Mouse (Mus musculus) MEL (cell line): ENCODE measurements around the gene Coro1a. TPM values are rescaled to one million over a fixed set of nuclear protein-coding genes. Genes with fewer than 3 reads are reported as not detected.
A peak's percentile ranks its signal among the peaks of the same experiment; 100 is the strongest.

Experiments
- DNase-seq: peaks from one replicate; pipeline ENCODE4 v3.0.0; 2011; ENCODE audit warnings: low read depth, low spot score
- H3K27ac ChIP-seq: 2 replicates; pipeline ENCODE4 v1.5.1; 2012; ENCODE audit warnings: low read depth, mild to moderate bottlenecking, control low read depth, low read length, moderate library complexity; ENCODE audit not compliant: control insufficient read depth
- H3K27me3 ChIP-seq, 2 experiments: fragments of 150-350 bp in 1 of 2; sonication (generic) in 1 of 2; 2 replicates each; pipeline ENCODE4 v1.6.1; 2012; ENCODE audit warnings: low read length in 2 of 2, mild to moderate bottlenecking in 2 of 2, improper control_type of control experiment in 1 of 2, moderate library complexity in 1 of 2; ENCODE audit not compliant: insufficient read depth in 2 of 2, control insufficient read depth in 1 of 2
- H3K36me3 ChIP-seq, 2 experiments: 2 replicates each; pipeline ENCODE4 v1.6.1; 2012 to 2014; ENCODE audit warnings: low read length in 2 of 2, improper control_type of control experiment in 1 of 2, inconsistent platforms in 1 of 2, mild to moderate bottlenecking in 1 of 2; ENCODE audit not compliant: insufficient read depth in 2 of 2, control insufficient read depth in 1 of 2
- H3K4me1 ChIP-seq, 2 experiments: fragments of 150-350 bp in 1 of 2; sonication (generic) in 1 of 2; 2 replicates each; pipeline ENCODE4 v1.6.1; 2012; ENCODE audit warnings: low read length in 2 of 2, improper control_type of control experiment in 1 of 2, mild to moderate bottlenecking in 1 of 2; ENCODE audit not compliant: insufficient read depth in 2 of 2, control insufficient read depth in 1 of 2
- H3K4me3 ChIP-seq, 2 experiments: fragments of 150-350 bp in 1 of 2; sonication (generic) in 1 of 2; 2 replicates each; pipeline ENCODE4 v1.5.1; 2012; ENCODE audit warnings: low read depth in 2 of 2, low read length in 2 of 2, mild to moderate bottlenecking in 2 of 2, moderate library complexity in 2 of 2, control low read depth in 1 of 2, improper control_type of control experiment in 1 of 2; ENCODE audit not compliant: control insufficient read depth in 1 of 2, insufficient read depth in 1 of 2
- H3K79me2 ChIP-seq: 2 replicates; pipeline ENCODE4 v1.6.1; 2012; ENCODE audit warnings: mild to moderate bottlenecking, low read length, moderate library complexity; ENCODE audit not compliant: control insufficient read depth, poor library complexity, insufficient read depth
- H3K9ac ChIP-seq: 2 replicates; pipeline ENCODE4 v1.6.1; 2012; ENCODE audit warnings: low read depth, mild to moderate bottlenecking, control low read depth, low read length, moderate library complexity; ENCODE audit not compliant: control insufficient read depth, poor library complexity, severe bottlenecking
- H3K9me3 ChIP-seq: fragments of 150-350 bp; sonication (generic); replicated peaks from 2 replicates; pipeline ENCODE4 v1.6.1; 2012; ENCODE audit warnings: mild to moderate bottlenecking, low read length, improper control_type of control experiment, moderate library complexity; ENCODE audit not compliant: insufficient read depth
- BHLHE40 ChIP-seq: IDR thresholded peaks from 2 replicates; pipeline ENCODE4 v1.6.1; 2012; ENCODE audit warnings: low read depth, mild to moderate bottlenecking, inconsistent platforms, low read length, improper control_type of control experiment, borderline replicate concordance
- CHD1 ChIP-seq: IDR thresholded peaks from 2 replicates; pipeline ENCODE4 v1.6.1; 2012; ENCODE audit warnings: low read depth, mild to moderate bottlenecking, inconsistent platforms, low read length, improper control_type of control experiment
- CHD2 ChIP-seq: IDR thresholded peaks from 2 replicates; pipeline ENCODE4 v1.6.1; 2011; ENCODE audit warnings: low read length, improper control_type of control experiment
- E2F4 ChIP-seq: IDR thresholded peaks from 2 replicates; pipeline ENCODE4 v1.6.1; 2011; ENCODE audit warnings: low read depth, low read length, improper control_type of control experiment, borderline replicate concordance
- ELF1 ChIP-seq: IDR thresholded peaks from 2 replicates; pipeline ENCODE4 v1.6.1; 2014; ENCODE audit warnings: low read depth, mild to moderate bottlenecking, inconsistent platforms, low read length, improper control_type of control experiment, moderate library complexity
- EP300 ChIP-seq, 2 experiments: IDR thresholded peaks; 2 replicates each; pipeline ENCODE4 v1.6.1; 2011; ENCODE audit warnings: improper control_type of control experiment in 2 of 2, low read length in 2 of 2, low read depth in 1 of 2, mild to moderate bottlenecking in 1 of 2
- ETS1 ChIP-seq: IDR thresholded peaks from 2 replicates; pipeline ENCODE4 v1.6.1; 2012; ENCODE audit warnings: low read depth, mild to moderate bottlenecking, inconsistent platforms, low read length, improper control_type of control experiment, moderate library complexity
- GATA1 ChIP-seq: IDR thresholded peaks from 2 replicates; pipeline ENCODE4 v1.6.1; 2011; ENCODE audit warnings: low read depth, low read length, improper control_type of control experiment
- HCFC1 ChIP-seq: IDR thresholded peaks from 2 replicates; pipeline ENCODE4 v1.6.1; 2012; ENCODE audit warnings: low read depth, mild to moderate bottlenecking, inconsistent platforms, low read length, improper control_type of control experiment, moderate library complexity
- JUND ChIP-seq: IDR thresholded peaks from 2 replicates; pipeline ENCODE4 v1.6.1; 2011; ENCODE audit warnings: low read depth, mild to moderate bottlenecking, improper control_type of control experiment, low read length
- KAT2A ChIP-seq: conservative IDR thresholded peaks from 2 replicates; pipeline ENCODE4 v1.6.1; 2012; ENCODE audit warnings: low read depth, low read length, improper control_type of control experiment, inconsistent platforms
- MAFK ChIP-seq: IDR thresholded peaks from 2 replicates; pipeline ENCODE4 v1.6.1; 2011; ENCODE audit warnings: low read depth, mild to moderate bottlenecking, low read length, improper control_type of control experiment, borderline replicate concordance
- MAZ ChIP-seq: IDR thresholded peaks from 2 replicates; pipeline ENCODE4 v1.6.1; 2012; ENCODE audit warnings: low read depth, mild to moderate bottlenecking, inconsistent platforms, low read length, improper control_type of control experiment
- MEF2A ChIP-seq: IDR thresholded peaks from 2 replicates; pipeline ENCODE4 v1.6.1; 2014; ENCODE audit warnings: low read depth, mild to moderate bottlenecking, inconsistent platforms, low read length, improper control_type of control experiment; ENCODE audit not compliant: poor library complexity, insufficient replicate concordance, severe bottlenecking; ENCODE audit errors: extremely low read depth
- MXI1 ChIP-seq: IDR thresholded peaks from 2 replicates; pipeline ENCODE4 v1.6.1; 2011; ENCODE audit warnings: mild to moderate bottlenecking, low read depth, low read length, improper control_type of control experiment
- MYB ChIP-seq: IDR thresholded peaks from 2 replicates; pipeline ENCODE4 v1.6.1; 2011; ENCODE audit warnings: mild to moderate bottlenecking, low read depth, low read length, improper control_type of control experiment
- MYC ChIP-seq: IDR thresholded peaks from 2 replicates; pipeline ENCODE4 v1.6.1; 2011; ENCODE audit warnings: low read depth, mild to moderate bottlenecking, low read length, improper control_type of control experiment, moderate library complexity
- NRF1 ChIP-seq: IDR thresholded peaks from 2 replicates; pipeline ENCODE4 v1.6.1; 2014; ENCODE audit warnings: low read depth, mild to moderate bottlenecking, inconsistent platforms, low read length, improper control_type of control experiment, moderate library complexity; ENCODE audit not compliant: poor library complexity, insufficient read depth, severe bottlenecking
- POLR2A ChIP-seq, 2 experiments: IDR thresholded peaks; 2 replicates each; pipeline ENCODE4 v1.6.1; 2011 to 2012; ENCODE audit warnings: low read length in 2 of 2, mild to moderate bottlenecking in 2 of 2, control low read depth in 1 of 2, improper control_type of control experiment in 1 of 2, low read depth in 1 of 2, moderate library complexity in 1 of 2; ENCODE audit not compliant: control insufficient read depth in 1 of 2, insufficient read depth in 1 of 2, poor library complexity in 1 of 2
- POLR2AphosphoS2 ChIP-seq: IDR thresholded peaks from 2 replicates; pipeline ENCODE4 v1.6.1; 2011; ENCODE audit warnings: low read length, improper control_type of control experiment
- POLR2AphosphoS5 ChIP-seq: IDR thresholded peaks from 2 replicates; pipeline ENCODE4 v1.6.1; 2012; ENCODE audit warnings: low read depth, borderline replicate concordance, mild to moderate bottlenecking, inconsistent platforms, low read length, moderate library complexity, mixed read lengths
- RCOR1 ChIP-seq: IDR thresholded peaks from 2 replicates; pipeline ENCODE4 v1.6.1; 2012; ENCODE audit warnings: low read depth, mild to moderate bottlenecking, inconsistent platforms, low read length, improper control_type of control experiment
- SIN3A ChIP-seq: IDR thresholded peaks from 2 replicates; pipeline ENCODE4 v1.6.1; 2012; ENCODE audit warnings: low read length, improper control_type of control experiment, inconsistent platforms
- SMC3 ChIP-seq: IDR thresholded peaks from 2 replicates; pipeline ENCODE4 v1.6.1; 2011; ENCODE audit warnings: low read depth, low read length, improper control_type of control experiment
- TAL1 ChIP-seq: IDR thresholded peaks from 2 replicates; pipeline ENCODE4 v1.6.1; 2012; ENCODE audit warnings: mild to moderate bottlenecking, inconsistent platforms, low read length, moderate library complexity, mixed read lengths
- TBP ChIP-seq: IDR thresholded peaks from 2 replicates; pipeline ENCODE4 v1.8.0; 2011; ENCODE audit warnings: low read depth, low read length, improper control_type of control experiment
- TCF12 ChIP-seq: IDR thresholded peaks from 2 replicates; pipeline ENCODE4 v1.6.1; 2014; ENCODE audit warnings: low read depth, mild to moderate bottlenecking, inconsistent platforms, low read length, improper control_type of control experiment, moderate library complexity
- USF1 ChIP-seq: IDR thresholded peaks from 2 replicates; pipeline ENCODE4 v1.6.1; 2014; ENCODE audit warnings: low read depth, mild to moderate bottlenecking, inconsistent platforms, low read length, improper control_type of control experiment, moderate library complexity
- USF2 ChIP-seq, 2 experiments: IDR thresholded peaks; 2 replicates each; pipeline ENCODE4 v1.6.1; 2011 to 2012; ENCODE audit warnings: improper control_type of control experiment in 2 of 2, low read length in 2 of 2, borderline replicate concordance in 1 of 2, inconsistent platforms in 1 of 2, low read depth in 1 of 2, mild to moderate bottlenecking in 1 of 2; ENCODE audit not compliant: insufficient read depth in 1 of 2
- ZC3H11A ChIP-seq: IDR thresholded peaks from 2 replicates; pipeline ENCODE4 v1.6.1; 2012; ENCODE audit warnings: low read depth, mild to moderate bottlenecking, inconsistent platforms, low read length, improper control_type of control experiment
- ZKSCAN1 ChIP-seq: IDR thresholded peaks from 2 replicates; pipeline ENCODE4 v1.6.1; 2012; ENCODE audit warnings: low read depth, mild to moderate bottlenecking, inconsistent platforms, low read length, improper control_type of control experiment, moderate library complexity
- ZMIZ1 ChIP-seq: IDR thresholded peaks from 2 replicates; pipeline ENCODE4 v1.6.1; 2012; ENCODE audit warnings: low read depth, mild to moderate bottlenecking, inconsistent platforms, low read length, improper control_type of control experiment, moderate library complexity
- ZNF384 ChIP-seq: IDR thresholded peaks from 2 replicates; pipeline ENCODE4 v1.6.1; 2012; ENCODE audit warnings: low read depth, mild to moderate bottlenecking, inconsistent platforms, low read length, improper control_type of control experiment
- polyA plus RNA-seq, 2 experiments: library from polyadenylated mRNA; stranded (reverse) in 1 of 2; unstranded in 1 of 2; fragments of >175 nt in 1 of 2; fragments of >200 nt in 1 of 2; gene quantifications; 2 replicates each; pipeline versions ENCODE4 v1.2.1 to v1.2.4; 2012; ENCODE audit warnings: low replicate concordance in 2 of 2, low read depth in 1 of 2; ENCODE audit not compliant: insufficient read length in 2 of 2, insufficient read depth in 1 of 2, missing spikeins in 1 of 2
- total RNA-seq: library from RNA; depleted of rRNA; stranded (reverse); fragments of 300-350 nt; gene quantifications from 2 replicates; pipeline ENCODE4 v1.2.3, GENCODE M21; 2012

The Coro1a gene
- total and polyA plus RNA-seq, 3 experiments = 195 to 204 TPM; not detected in 1

DNA sequence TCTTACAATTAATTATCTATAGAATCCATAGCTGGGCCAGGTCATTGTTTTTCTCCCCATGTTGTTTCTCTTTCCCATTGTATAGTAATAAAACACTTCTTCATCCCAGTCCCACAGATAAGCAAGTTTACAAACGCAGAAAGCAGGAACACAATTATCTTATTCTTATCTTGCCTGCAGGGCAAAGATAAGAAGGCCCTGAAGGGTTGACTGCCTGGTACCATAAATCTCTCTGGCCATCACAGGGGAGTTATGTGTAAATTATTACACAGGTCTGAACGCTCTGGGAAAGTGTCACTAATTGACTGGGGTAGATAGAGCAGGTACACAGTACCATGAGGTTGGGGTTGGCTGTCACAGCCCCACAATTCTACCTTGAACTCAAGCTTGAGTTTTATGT, 56.7 kb downstream of the Coro1a start:
- H3K27me3 ChIP-seq = no peaks in the 10 kb centered on the region
- DNase-seq = peak; percentile 56
- H3K4me3 ChIP-seq = no peak overlapping the region
- peak; percentile 50; the same call in 1 of the 2 replicates for TF ChIP-seq CHD2
- peak; percentile 46; the same call in 1 of the 2 replicates for TF ChIP-seq ZNF384
- no peak for TF ChIP-seq E2F4
- TF ChIP-seq POLR2AphosphoS5 = no peak
- TF ChIP-seq NRF1 = no peak
- TF ChIP-seq ZKSCAN1 = no peak
- peak; percentile 60 for TF ChIP-seq HCFC1
- TF ChIP-seq USF2 (IDR thresholded peaks at IDR 0.05; ENCODE audit: borderline replicate concordance in 1 of 2, insufficient read depth in 1 of 2, low read depth in 1 of 2, low read length in 2 of 2) = no peak
- TF ChIP-seq TCF12 = peak; percentile 97
- 0 out of 2 replicates have a peak, but pooled peaks have one; percentile 23 for TF ChIP-seq USF1
- TF ChIP-seq MYC = peak; percentile 62; the same call in 1 of the 2 replicates
- TF ChIP-seq RCOR1 = peak; percentile 97
- TF ChIP-seq MXI1 = peak; percentile 74
- no peak for TF ChIP-seq CHD1
- TF ChIP-seq POLR2AphosphoS2 = no peak
- no peak for TF ChIP-seq ELF1
- peak; percentile 84 for TF ChIP-seq MAFK
- TF ChIP-seq ETS1 = peak; percentile 95
- TF ChIP-seq KAT2A = 0 out of 2 replicates have a peak, but pooled peaks have one; percentile 40
- TF ChIP-seq SIN3A = peak; percentile 93
- TF ChIP-seq MEF2A = 0 out of 2 replicates have a peak, but pooled peaks have one; percentile 30
- TF ChIP-seq TAL1 = peak; percentile 66
- peak; percentile 68; the same call in 1 of the 2 replicates for TF ChIP-seq BHLHE40
- TF ChIP-seq JUND = 0 out of 2 replicates have a peak, but pooled peaks have one; percentile 40
- TF ChIP-seq SMC3 = no peak
- no peak for TF ChIP-seq TBP
- peak; percentile 33; the same call in 1 of the 2 replicates for TF ChIP-seq ZC3H11A
- peak; percentile 100 for TF ChIP-seq GATA1
- 0 out of 2 replicates have a peak, but pooled peaks have one; percentile 55 for TF ChIP-seq MAZ
- TF ChIP-seq MYB = no peak
- TF ChIP-seq EP300 (IDR thresholded peaks at IDR 0.05; ENCODE audit: low read depth in 1 of 2, low read length in 2 of 2) = peak; percentile 93 to 97
- TF ChIP-seq POLR2A (IDR thresholded peaks at IDR 0.05; ENCODE audit: control insufficient read depth in 1 of 2, insufficient read depth in 1 of 2, low read depth in 1 of 2, low read length in 2 of 2, poor library complexity in 1 of 2) = no peak
- peak; percentile 68 for TF ChIP-seq ZMIZ1
- peaks cover 6% of the 10 kb centered on the region for H3K79me2 ChIP-seq
- H3K4me1 ChIP-seq = peaks cover 18 to 23% of the 10 kb centered on the region in 2 experiments; a peak in 3 of 4 replicates
- peaks cover 0 to 29% of the 10 kb centered on the region in 2 experiments; a peak in 2 of 4 replicates for H3K36me3 ChIP-seq
- no peaks in the 10 kb centered on the region for H3K9me3 ChIP-seq
- no peak overlapping the region for H3K9ac ChIP-seq
- peak overlapping the region; percentile 49 for H3K27ac ChIP-seq
